Mouse (Mus musculus): ENCODE results near the gene 1700029P11Rik. TPM values are rescaled to one million over a fixed set of nuclear protein-coding genes. Genes with fewer than 3 reads are reported as not detected.

Gene 1700029P11Rik
- polyA plus RNA-seq, 1 experiment, result not detected

- no peaks in the 10 kb centered on the region for H3K79me3 ChIP-seq (ENCODE audit: low read depth)
- H3ac ChIP-seq (ENCODE audit: control insufficient read depth, insufficient read length, low read depth), result no peak overlapping the region
- no peak for TF ChIP-seq CEBPB (IDR thresholded peaks at IDR 0.05; ENCODE audit: low read depth)
- peaks cover 20% of the 10 kb centered on the region for H3K36me3 ChIP-seq (ENCODE audit: control insufficient read depth, insufficient read depth)
- no peak overlapping the region for H3K4me3 ChIP-seq (ENCODE audit: insufficient read depth, poor library complexity, severe bottlenecking)
- no peaks in the 10 kb centered on the region for H3K79me2 ChIP-seq (ENCODE audit: control insufficient read depth, insufficient read depth)
- no peaks in the 10 kb centered on the region for H3K27me3 ChIP-seq (ENCODE audit: control insufficient read depth, insufficient read depth, insufficient read length)
Observed at GRCm38 (mm10) chr15:81952310-81952709, 28.0 kb upstream of the 1700029P11Rik start.

- TF ChIP-seq MYOD1 (IDR thresholded peaks at IDR 0.05; ENCODE audit: control insufficient read depth, insufficient read length, low read depth) (no peak), CEBPB (IDR thresholded peaks at IDR 0.05; ENCODE audit: low read depth) (no peak), MAX (IDR thresholded peaks at IDR 0.05) (no peak), FOSL1 (IDR thresholded peaks at IDR 0.05; ENCODE audit: insufficient read depth, low read length, poor library complexity, severe bottlenecking) (no peak), USF1 (IDR thresholded peaks at IDR 0.05; ENCODE audit: low read depth) (no peak), MYOG (IDR thresholded peaks at IDR 0.05; ENCODE audit: control insufficient read depth, extremely low read depth, insufficient read length) (no peak), CTCF (IDR thresholded peaks at IDR 0.05; ENCODE audit: control insufficient read depth, insufficient read depth, insufficient read length) (no peak)
- no peak overlapping the region for H3ac ChIP-seq (ENCODE audit: control insufficient read depth, insufficient read length, low read depth)
- H3K27me3 ChIP-seq (ENCODE audit: control insufficient read depth, insufficient read depth, insufficient read length), result no peaks in the 10 kb centered on the region
- H3K36me3 ChIP-seq (ENCODE audit: control insufficient read depth, insufficient read depth), result peaks cover 20% of the 10 kb centered on the region
- no peaks in the 10 kb centered on the region for H3K79me2 ChIP-seq (ENCODE audit: control insufficient read depth, insufficient read depth)
- no peaks in the 10 kb centered on the region for H3K79me3 ChIP-seq (ENCODE audit: low read depth)
- no peak overlapping the region for H3K4me3 ChIP-seq (ENCODE audit: insufficient read depth, poor library complexity, severe bottlenecking)
Observed at GRCm38 (mm10) chr15:81954151-81954583, 26.2 kb upstream of the 1700029P11Rik start.

- no peak for TF ChIP-seq MAX (IDR thresholded peaks at IDR 0.05)
- no peak for TF ChIP-seq CTCF (IDR thresholded peaks at IDR 0.05; ENCODE audit: control insufficient read depth, insufficient read depth, insufficient read length)
- TF ChIP-seq FOSL1 (IDR thresholded peaks at IDR 0.05; ENCODE audit: insufficient read depth, low read length, poor library complexity, severe bottlenecking), result no peak
- H3K79me2 ChIP-seq (ENCODE audit: control insufficient read depth, insufficient read depth), result no peaks in the 10 kb centered on the region
- no peak overlapping the region for H3K4me3 ChIP-seq (ENCODE audit: insufficient read depth, poor library complexity, severe bottlenecking)
- H3K79me3 ChIP-seq (ENCODE audit: low read depth), result no peaks in the 10 kb centered on the region
- H3K36me3 ChIP-seq (ENCODE audit: control insufficient read depth, insufficient read depth), result peaks cover 20% of the 10 kb centered on the region
- no peaks in the 10 kb centered on the region for H3K27me3 ChIP-seq (ENCODE audit: control insufficient read depth, insufficient read depth, insufficient read length)
- H3ac ChIP-seq (ENCODE audit: control insufficient read depth, insufficient read length, low read depth), result no peak overlapping the region
Observed at GRCm38 (mm10) chr15:81954716-81955115, 25.6 kb upstream of the 1700029P11Rik start.

GRCm38 (mm10) chr15:81955414-81955813, 24.9 kb upstream of the 1700029P11Rik start:
- no peak for TF ChIP-seq CEBPB (IDR thresholded peaks at IDR 0.05; ENCODE audit: low read depth)
- TF ChIP-seq FOSL1 (IDR thresholded peaks at IDR 0.05; ENCODE audit: insufficient read depth, low read length, poor library complexity, severe bottlenecking), result no peak
- TF ChIP-seq MYOD1 (IDR thresholded peaks at IDR 0.05; ENCODE audit: control insufficient read depth, insufficient read length, low read depth), result no peak
- TF ChIP-seq MYOG (IDR thresholded peaks at IDR 0.05; ENCODE audit: control insufficient read depth, extremely low read depth, insufficient read length), result no peak
- no peak for TF ChIP-seq MAX (IDR thresholded peaks at IDR 0.05)
- TF ChIP-seq CTCF (IDR thresholded peaks at IDR 0.05; ENCODE audit: control insufficient read depth, insufficient read depth, insufficient read length), result no peak
- TF ChIP-seq USF1 (IDR thresholded peaks at IDR 0.05; ENCODE audit: low read depth), result no peak
- no peak overlapping the region for H3K4me3 ChIP-seq (ENCODE audit: insufficient read depth, poor library complexity, severe bottlenecking)
- no peaks in the 10 kb centered on the region for H3K79me2 ChIP-seq (ENCODE audit: control insufficient read depth, insufficient read depth)
- H3K79me3 ChIP-seq (ENCODE audit: low read depth), result no peaks in the 10 kb centered on the region
- H3K36me3 ChIP-seq (ENCODE audit: control insufficient read depth, insufficient read depth), result peaks cover 20% of the 10 kb centered on the region
- no peak overlapping the region for H3ac ChIP-seq (ENCODE audit: control insufficient read depth, insufficient read length, low read depth)
- no peaks in the 10 kb centered on the region for H3K27me3 ChIP-seq (ENCODE audit: control insufficient read depth, insufficient read depth, insufficient read length)

- no peak overlapping the region for H3ac ChIP-seq (ENCODE audit: control insufficient read depth, insufficient read length, low read depth)
- H3K4me3 ChIP-seq (ENCODE audit: insufficient read depth, poor library complexity, severe bottlenecking), result no peak overlapping the region
- peaks cover 13% of the 10 kb centered on the region for H3K36me3 ChIP-seq (ENCODE audit: control insufficient read depth, insufficient read depth)
- no peaks in the 10 kb centered on the region for H3K27me3 ChIP-seq (ENCODE audit: control insufficient read depth, insufficient read depth, insufficient read length)
- TF ChIP-seq USF1 (IDR thresholded peaks at IDR 0.05; ENCODE audit: low read depth), result no peak
- no peak for TF ChIP-seq MAX (IDR thresholded peaks at IDR 0.05)
- TF ChIP-seq CTCF (IDR thresholded peaks at IDR 0.05; ENCODE audit: control insufficient read depth, insufficient read depth, insufficient read length), result peak; percentile 96
- H3K79me3 ChIP-seq (ENCODE audit: low read depth), result no peaks in the 10 kb centered on the region
- H3K79me2 ChIP-seq (ENCODE audit: control insufficient read depth, insufficient read depth), result no peaks in the 10 kb centered on the region
Observed at GRCm38 (mm10) chr15:81956457-81956856, 23.9 kb upstream of the 1700029P11Rik start.

GRCm38 (mm10) chr15:81957598-81957997, 22.7 kb upstream of the 1700029P11Rik start:
- Histone ChIP-seq H3K79me2 (ENCODE audit: control insufficient read depth, insufficient read depth) (no peaks in the 10 kb centered on the region), H3K79me3 (ENCODE audit: low read depth) (no peaks in the 10 kb centered on the region), H3K4me3 (ENCODE audit: insufficient read depth, poor library complexity, severe bottlenecking) (no peak overlapping the region), H3K27me3 (ENCODE audit: control insufficient read depth, insufficient read depth, insufficient read length) (no peaks in the 10 kb centered on the region), H3ac (ENCODE audit: control insufficient read depth, insufficient read length, low read depth) (no peak overlapping the region), H3K36me3 (ENCODE audit: control insufficient read depth, insufficient read depth) (peaks cover 13% of the 10 kb centered on the region)
- TF ChIP-seq USF1 (IDR thresholded peaks at IDR 0.05; ENCODE audit: low read depth) (no peak), FOSL1 (IDR thresholded peaks at IDR 0.05; ENCODE audit: insufficient read depth, low read length, poor library complexity, severe bottlenecking) (no peak), MAX (IDR thresholded peaks at IDR 0.05) (no peak), MYOG (IDR thresholded peaks at IDR 0.05; ENCODE audit: control insufficient read depth, extremely low read depth, insufficient read length) (no peak), MYOD1 (IDR thresholded peaks at IDR 0.05; ENCODE audit: control insufficient read depth, insufficient read length, low read depth) (no peak), CEBPB (IDR thresholded peaks at IDR 0.05; ENCODE audit: low read depth) (no peak), CTCF (IDR thresholded peaks at IDR 0.05; ENCODE audit: control insufficient read depth, insufficient read depth, insufficient read length) (no peak)
